Mouse (Mus musculus) heart, postnatal 10 days (tissue): ENCODE measurements at regions not wholly inside any gene's neighbourhood (a gene's known extent, or its start where the extent isn't known, plus 50 kb on each side); places are given as distances from the start of the nearest gene placed in this dataset.
A peak's percentile ranks its signal among the peaks of the same experiment; 100 is the strongest.

ENCODE experiments used
- DNase-seq, 2 experiments: peaks; one replicate each; pipeline ENCODE4 v3.0.0; 2021
- intact Hi-C: fragments of 180-260 bp; cut with DNase I; formaldehyde crosslinking; loops from one replicate; pipeline ENCODE4 v1.15.1; 2025

- intact Hi-C loops: no loop called here
- DNase-seq: no peak
These were observed 92.0 kb downstream of the Cdc5l start for GRCm38 (mm10) chr17:45341573-45341972.

- DNase-seq: no peak
- intact Hi-C loops: no loop called here
These were observed 92.7 kb downstream of the Cdc5l start for GRCm38 (mm10) chr17:45340851-45341250.

GRCm38 (mm10) chr17:45339226-45339625 lies 94.3 kb downstream of the Cdc5l start:
- peak in 1 of 2 experiments; percentile 3 for DNase-seq
- intact Hi-C loops: no loop called here

- intact Hi-C loops: no loop called here
These were observed 95.5 kb downstream of the Cdc5l start for GRCm38 (mm10) chr17:45338086-45338485.

GRCm38 (mm10) chr17:45335586-45336151 lies 97.9 kb downstream of the Cdc5l start:
- intact Hi-C loops: no loop called here
- no peak for DNase-seq

More at GRCm38 (mm10) chr17:45338086-45338485, 95.5 kb downstream of the Cdc5l start:
- DNase-seq: no peak

- DNase-seq: no peak
- intact Hi-C loops: no loop called here
These were observed 98.7 kb downstream of the Cdc5l start for GRCm38 (mm10) chr17:45334732-45335381.

GRCm38 (mm10) chr17:45332321-45332720 lies 101.2 kb downstream of the Cdc5l start:
- intact Hi-C loops: no loop called here
- no peak for DNase-seq

GRCm38 (mm10) chr17:45329241-45329640 lies 104.3 kb downstream of the Cdc5l start:
- no peak for DNase-seq
- intact Hi-C loops: no loop called here

- intact Hi-C loops: no loop called here
- no peak for DNase-seq
These were observed 106.8 kb downstream of the Cdc5l start for GRCm38 (mm10) chr17:45326726-45327125.

GRCm38 (mm10) chr17:45326173-45326572 lies 107.4 kb downstream of the Cdc5l start:
- intact Hi-C loops: no loop called here
- no peak for DNase-seq

GRCm38 (mm10) chr17:45322842-45323241 lies 110.7 kb downstream of the Cdc5l start:
- no peak for DNase-seq
- intact Hi-C loops: no loop called here

- intact Hi-C loops: no loop called here
- DNase-seq: no peak
These were observed 113.5 kb downstream of the Cdc5l start for GRCm38 (mm10) chr17:45320074-45320473.

- no peak for DNase-seq
- intact Hi-C loops: no loop called here
These were observed 115.1 kb downstream of the Cdc5l start for GRCm38 (mm10) chr17:45318211-45319076.

- intact Hi-C loops: no loop called here
- peak; percentile 61 to 73 for DNase-seq
These were observed 120.8 kb downstream of the Cdc5l start for GRCm38 (mm10) chr17:45312510-45313266.

- DNase-seq: no peak
- intact Hi-C loops: no loop called here
These were observed 127.0 kb downstream of the Cdc5l start for GRCm38 (mm10) chr17:45306506-45306905.

GRCm38 (mm10) chr17:45303183-45303582 lies 130.4 kb downstream of the Cdc5l start:
- DNase-seq: no peak
- intact Hi-C loops: no loop called here

GRCm38 (mm10) chr17:45298355-45298754 lies 135.2 kb downstream of the Cdc5l start:
- intact Hi-C loops: no loop called here
- no peak for DNase-seq

GRCm38 (mm10) chr17:45297860-45298259 lies 135.7 kb downstream of the Cdc5l start:
- intact Hi-C loops: no loop called here
- no peak for DNase-seq

GRCm38 (mm10) chr17:45296363-45296762 lies 137.2 kb downstream of the Cdc5l start:
- no peak for DNase-seq
- intact Hi-C loops: no loop called here

- no peak for DNase-seq
- intact Hi-C loops: no loop called here
These were observed 138.7 kb downstream of the Cdc5l start for GRCm38 (mm10) chr17:45294886-45295285.

GRCm38 (mm10) chr17:45294256-45294865 lies 139.2 kb downstream of the Cdc5l start:
- intact Hi-C loops: no loop called here
- DNase-seq: no peak
